Mouse (Mus musculus) CH12.LX (cell line): ENCODE results near the gene Sdf4.

Experiments
- CTCF ChIP-seq, 2 experiments: IDR thresholded peaks in 1 of 2; conservative IDR thresholded peaks in 1 of 2; 2 replicates each; pipeline ENCODE4 v1.5.1; 2011 to 2012; ENCODE audit warnings: low read depth in 2 of 2, low read length in 2 of 2, improper control_type of control experiment in 1 of 2, inconsistent platforms in 1 of 2, mild to moderate bottlenecking in 1 of 2, moderate library complexity in 1 of 2
- GABPA ChIP-seq: IDR thresholded peaks from 2 replicates; pipeline ENCODE4 v1.6.1; 2012; ENCODE audit warnings: low read depth, low read length, improper control_type of control experiment, inconsistent platforms; ENCODE audit not compliant: insufficient replicate concordance
- MAFK ChIP-seq: IDR thresholded peaks from 2 replicates; pipeline ENCODE4 v1.6.1; 2011; ENCODE audit warnings: low read length, improper control_type of control experiment; ENCODE audit not compliant: insufficient replicate concordance
- MAX ChIP-seq: IDR thresholded peaks from 2 replicates; pipeline ENCODE4 v1.6.1; 2011; ENCODE audit warnings: low read length, improper control_type of control experiment
- PAX5 ChIP-seq: IDR thresholded peaks from 2 replicates; pipeline ENCODE4 v1.6.1; 2012; ENCODE audit warnings: low read length, inconsistent platforms, mixed read lengths
- POLR2A ChIP-seq: IDR thresholded peaks from 2 replicates; pipeline ENCODE4 v1.6.1; 2011; ENCODE audit warnings: low read depth, mild to moderate bottlenecking, improper control_type of control experiment, low read length
- POLR2AphosphoS2 ChIP-seq: IDR thresholded peaks from 2 replicates; pipeline ENCODE4 v1.6.1; 2011; ENCODE audit warnings: low read depth, low read length, improper control_type of control experiment
- RAD21 ChIP-seq: IDR thresholded peaks from 2 replicates; pipeline ENCODE4 v1.6.1; 2011; ENCODE audit warnings: low read depth, mild to moderate bottlenecking, low read length, improper control_type of control experiment, moderate library complexity

DNA sequence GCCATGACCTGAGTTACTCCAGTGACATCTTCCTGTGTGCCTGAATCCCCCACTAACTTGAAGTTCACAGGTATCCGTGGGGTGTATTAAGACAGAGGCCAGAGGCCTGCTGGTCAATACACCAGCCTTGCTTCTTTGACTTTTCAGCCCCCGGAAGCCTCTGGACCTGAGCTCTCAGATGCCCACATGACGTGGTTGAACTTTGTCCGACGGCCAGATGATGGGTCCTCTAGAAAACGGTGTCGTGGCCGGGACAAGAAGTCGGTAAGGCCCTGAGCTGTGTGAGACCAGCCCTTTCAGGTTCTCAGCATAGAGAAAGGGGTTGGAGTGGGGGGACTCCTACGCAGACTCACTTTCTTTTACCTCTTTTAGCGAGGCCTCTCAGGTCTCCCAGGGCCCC, 28.3 kb upstream of the Sdf4 start:
- no peak for TF ChIP-seq MAFK
- TF ChIP-seq POLR2A: no peak
- TF ChIP-seq POLR2AphosphoS2: no peak
- TF ChIP-seq GABPA: no peak
- no peak for TF ChIP-seq PAX5
- no peak for TF ChIP-seq MAX
- no peak for TF ChIP-seq CTCF (conservative IDR thresholded peaks at IDR 0.05 in 1 of 2, IDR thresholded peaks at IDR 0.05 in 1 of 2; ENCODE audit: low read depth in 2 of 2, low read length in 2 of 2)
- no peak for TF ChIP-seq RAD21
